In genomic region chr11:69936156-69936555, GRCm38 (mm10) we compare ENCODE assay signal across 9 mouse cellular contexts. TPM values are rescaled to one million over a fixed set of nuclear protein-coding genes. Genes with fewer than 3 reads are reported as not detected.
A peak's percentile ranks its signal among the peaks of the same experiment; 100 is the strongest.
DNase-seq lines count a peak whose midpoint lies in the region; ATAC-seq and TF ChIP-seq lines count a peak whose summit lies in the region.
"Had no signal": no experiment of that assay in that cellular context is flagged by ENCODE, and none has a peak within 500 bp of the region (broad histone marks: within the 10 kb centered on the region; RNA-seq: fewer than 3 reads in every experiment).

No protein-coding gene starts in this region.

- H3K27ac ChIP-seq in heart, adult 2 months = peak overlapping the region; percentile 71
- no peak overlapping the region for H3K27ac ChIP-seq in bone marrow macrophage, adult 2 months (ENCODE audit: insufficient read depth, low read depth, low read length)
- H3K27ac ChIP-seq in hindbrain, embryonic 14.5 days = no peak overlapping the region
- no peak overlapping the region for H3K27ac ChIP-seq in liver, embryonic 13.5 days
- H3K27ac ChIP-seq in stomach, postnatal 0 days (replicated peaks) = no peak overlapping the region; the same call in 1 of the 2 replicates

- no peaks in the 10 kb centered on the region for H3K9me3 ChIP-seq in hindbrain, embryonic 14.5 days (ENCODE audit: control insufficient read depth, low read length)
- H3K9me3 ChIP-seq in liver, embryonic 13.5 days (replicated peaks) = no peaks in the 10 kb centered on the region
- H3K9me3 ChIP-seq in stomach, postnatal 0 days (ENCODE audit: control insufficient read depth, low read length) = no peaks in the 10 kb centered on the region

- peak overlapping the region; percentile 81 for H3K9ac ChIP-seq in heart, adult 2 months (ENCODE audit: low read depth, low read length)
- H3K9ac ChIP-seq in hindbrain, embryonic 14.5 days = peak overlapping the region; percentile 63
- H3K9ac ChIP-seq in liver, embryonic 13.5 days = peak overlapping the region; percentile 66
- H3K9ac ChIP-seq in stomach, postnatal 0 days (ENCODE audit: low read length) = peak overlapping the region; percentile 62

- H3K4me2 ChIP-seq in hindbrain, embryonic 14.5 days (replicated peaks) = peak overlapping the region; percentile 99
- H3K4me2 ChIP-seq in liver, embryonic 13.5 days = peak overlapping the region; percentile 88
- H3K4me2 ChIP-seq in stomach, postnatal 0 days (replicated peaks; ENCODE audit: low read depth) = peak overlapping the region; percentile 89

- peak overlapping the region; percentile 50 for H3K4me3 ChIP-seq in heart, adult 2 months
- peak overlapping the region; percentile 30; the same call in 1 of the 2 replicates for H3K4me3 ChIP-seq in bone marrow macrophage, adult 2 months (ENCODE audit: insufficient read depth, low read length)
- H3K4me3 ChIP-seq in hindbrain, embryonic 14.5 days (replicated peaks; ENCODE audit: low read length) = peak overlapping the region; percentile 61
- H3K4me3 ChIP-seq in liver, embryonic 13.5 days (replicated peaks) = peak overlapping the region; percentile 62
- peak overlapping the region; percentile 44 for H3K4me3 ChIP-seq in stomach, postnatal 0 days (ENCODE audit: low read depth, low read length)

- peaks cover 11% of the 10 kb centered on the region for H3K4me1 ChIP-seq in heart, adult 2 months (ENCODE audit: control insufficient read depth, insufficient read depth, low read length)
- H3K4me1 ChIP-seq in bone marrow macrophage, adult 2 months (ENCODE audit: control insufficient read depth, insufficient read depth, low read length) = peaks cover 10% of the 10 kb centered on the region
- H3K4me1 ChIP-seq in hindbrain, embryonic 14.5 days (replicated peaks; ENCODE audit: control insufficient read depth, insufficient read depth, low read length) = no peaks in the 10 kb centered on the region; the same call in 1 of the 2 replicates
- peaks cover 35% of the 10 kb centered on the region for H3K4me1 ChIP-seq in liver, embryonic 13.5 days (replicated peaks)
- H3K4me1 ChIP-seq in stomach, postnatal 0 days (replicated peaks; ENCODE audit: control insufficient read depth, insufficient read depth) = peaks cover 6% of the 10 kb centered on the region

- TF ChIP-seq POLR2A in heart, adult 2 months (IDR thresholded peaks at IDR 0.05; ENCODE audit: insufficient read depth, low read depth, low read length) = no peak
- no peak for TF ChIP-seq POLR2A in bone marrow macrophage, adult 2 months (IDR thresholded peaks at IDR 0.05; ENCODE audit: borderline replicate concordance, low read depth, low read length)

- no peak for ATAC-seq in hindbrain, embryonic 14.5 days (ENCODE audit: low FRiP score)
- no peak for ATAC-seq in liver, embryonic 13.5 days (ENCODE audit: low read depth)
- ATAC-seq in stomach, postnatal 0 days (ENCODE audit: low FRiP score, low TSS enrichment) = 0 out of 2 replicates have a peak, but pooled peaks have one; percentile 3

- H3K27me3 ChIP-seq in heart, adult 2 months (ENCODE audit: control insufficient read depth, insufficient read depth, low read length) = no peaks in the 10 kb centered on the region
- peaks cover 36% of the 10 kb centered on the region for H3K27me3 ChIP-seq in hindbrain, embryonic 14.5 days (ENCODE audit: control insufficient read depth, insufficient read depth, low read length)
- peaks cover 70% of the 10 kb centered on the region for H3K27me3 ChIP-seq in liver, embryonic 13.5 days
- no peaks in the 10 kb centered on the region for H3K27me3 ChIP-seq in stomach, postnatal 0 days (ENCODE audit: control insufficient read depth, insufficient read depth, low read length)

- DNase-seq in heart, adult 2 months = peak in 1 of 2 experiments; percentile 40
- no peak for DNase-seq in heart, adult 8-10 months (ENCODE audit: low spot score)
- DNase-seq in hindbrain, embryonic 14.5 days (ENCODE audit: low spot score) = no peak
- DNase-seq in liver, embryonic 13.5 days = no peak
- peak; percentile 77 for DNase-seq in stomach, postnatal 0 days (ENCODE audit: low spot score)
- no peak for DNase-seq in gastrocnemius, postnatal 14 days
- DNase-seq in retina, postnatal 1 day = no peak

- no peaks in the 10 kb centered on the region for H3K36me3 ChIP-seq in heart, adult 2 months (ENCODE audit: control insufficient read depth, insufficient read depth, low read length)
- no peaks in the 10 kb centered on the region for H3K36me3 ChIP-seq in hindbrain, embryonic 14.5 days (replicated peaks; ENCODE audit: control insufficient read depth, insufficient read depth)
- H3K36me3 ChIP-seq in liver, embryonic 13.5 days = no peaks in the 10 kb centered on the region
- no peaks in the 10 kb centered on the region for H3K36me3 ChIP-seq in stomach, postnatal 0 days (ENCODE audit: control insufficient read depth, insufficient read depth, low read length)

- intact Hi-C loops in heart, adult 2 months (cut with DNase I) = no loop called here
- intact Hi-C loops in gastrocnemius, postnatal 14 days (cut with DNase I; ENCODE audit: low total_unique reads) = loop anchor here (10.0 kb wide), 1 partner anchor 69 kb away; the partner anchor contains the start of gene Dvl2

- H3K79me2 ChIP-seq in heart, adult 2 months (replicated peaks; ENCODE audit: control insufficient read depth, insufficient read depth, low read length) = no peaks in the 10 kb centered on the region

- TF ChIP-seq EP300 in heart, adult 2 months (IDR thresholded peaks at IDR 0.05; ENCODE audit: insufficient read depth, low read depth, low read length) = no peak
- no peak for TF ChIP-seq EP300 in stomach, postnatal 0 days (optimal IDR thresholded peaks at IDR 0.05)

- TF ChIP-seq CTCF in heart, adult 2 months (IDR thresholded peaks at IDR 0.05) = no peak
- TF ChIP-seq CTCF in bone marrow macrophage, adult 2 months (IDR thresholded peaks at IDR 0.05; ENCODE audit: low read depth, low read length) = no peak
- TF ChIP-seq CTCF in stomach, postnatal 0 days (IDR thresholded peaks at IDR 0.05; ENCODE audit: low read depth) = no peak

- 2% methylated on average over 30 of the region's 30 CpGs for WGBS in heart, adult 2 months
- WGBS in hindbrain, embryonic 14.5 days = 2% methylated on average over 28 of the region's 30 CpGs
- WGBS in liver, embryonic 13.5 days (ENCODE audit: insufficient replicate concordance) = 5% methylated on average over 30 of the region's 30 CpGs
- 1% methylated on average over 28 of the region's 30 CpGs for WGBS in stomach, postnatal 0 days

RNA-seq across cellular contexts. Expression of gene Ybx2, which starts 0.6 kb away (rescaled TPM):
- total RNA-seq in heart, adult 2 months (2021) = 10 to 100 TPM; 16.7 to 22.6 TPM
- polyA plus RNA-seq in heart, adult 2 months (2012; rRNA removed) = 64.2 and 66.2 TPM in 2 replicates
- total RNA-seq in heart, adult 8-10 months (2022) = 10 to 100 TPM; 13.8 to 32.7 (median 24.3) TPM
- polyA plus RNA-seq in bone marrow macrophage, adult 2 months (2012; ENCODE audit: insufficient read depth, insufficient read length, missing spikeins) = not detected in 2 replicates
- polyA plus RNA-seq in hindbrain, embryonic 14.5 days (2014; fragmentation: Nextera tagmentation; extraction: Ambion mirVana) = 7.1 and 7.3 TPM in 2 replicates
- 0.28 and 0.30 TPM in 2 replicates for polyA plus RNA-seq in liver, embryonic 13.5 days (2015; fragmentation: Nextera tagmentation; extraction: Ambion mirVana)
- 1.4 and 1.7 TPM in 2 replicates for polyA plus RNA-seq in stomach, postnatal 0 days (2015; fragmentation: Nextera tagmentation; extraction: Ambion mirVana)
- total RNA-seq in gastrocnemius, postnatal 14 days (2021) = 1 to 10 TPM; 2.1 to 4.3 TPM

RNA-seq across cellular contexts. Expression of gene Slc2a4, which starts 11.8 kb away (rescaled TPM):
- 100 to 1,000 TPM; 363 to 456 TPM for total RNA-seq in heart, adult 2 months (2021)
- polyA plus RNA-seq in heart, adult 2 months (2012; rRNA removed) = 516 and 737 TPM in 2 replicates
- 100 to 1,000 TPM; 435 to 503 (median 470) TPM for total RNA-seq in heart, adult 8-10 months (2022)
- polyA plus RNA-seq in bone marrow macrophage, adult 2 months (2012; ENCODE audit: insufficient read depth, insufficient read length, missing spikeins) = not detected in 2 replicates
- polyA plus RNA-seq in hindbrain, embryonic 14.5 days (2014; fragmentation: Nextera tagmentation; extraction: Ambion mirVana) = 2.2 and 2.3 TPM in 2 replicates
- polyA plus RNA-seq in liver, embryonic 13.5 days (2015; fragmentation: Nextera tagmentation; extraction: Ambion mirVana) = 14.2 TPM in 2 replicates
- 36.4 and 40.5 TPM in 2 replicates for polyA plus RNA-seq in stomach, postnatal 0 days (2015; fragmentation: Nextera tagmentation; extraction: Ambion mirVana)
- 100 to 1,000 TPM; 158 to 236 TPM for total RNA-seq in gastrocnemius, postnatal 14 days (2021)
- total RNA-seq: hematopoietic stem cell, adult 5-6 weeks had no signal

RNA-seq across cellular contexts. Expression of gene Eif5a, which starts 14.4 kb away (rescaled TPM):
- 100 to 1,000 TPM; 397 to 444 TPM for total RNA-seq in heart, adult 2 months (2021)
- polyA plus RNA-seq in heart, adult 2 months (2012; rRNA removed) = 360 and 540 TPM in 2 replicates
- total RNA-seq in heart, adult 8-10 months (2022) = 100 to 1,000 TPM; 410 to 451 (median 437) TPM
- polyA plus RNA-seq in bone marrow macrophage, adult 2 months (2012; ENCODE audit: insufficient read depth, insufficient read length, missing spikeins) = 326 and 347 TPM in 2 replicates
- polyA plus RNA-seq in hindbrain, embryonic 14.5 days (2014; fragmentation: Nextera tagmentation; extraction: Ambion mirVana) = 1,061 and 1,077 TPM in 2 replicates
- polyA plus RNA-seq in liver, embryonic 13.5 days (2015; fragmentation: Nextera tagmentation; extraction: Ambion mirVana) = 1,847 and 1,941 TPM in 2 replicates
- polyA plus RNA-seq in stomach, postnatal 0 days (2015; fragmentation: Nextera tagmentation; extraction: Ambion mirVana) = 1,169 and 1,205 TPM in 2 replicates
- 100 to 1,000 TPM; 567 to 637 TPM for total RNA-seq in gastrocnemius, postnatal 14 days (2021)

RNA-seq across cellular contexts. Expression of gene Gps2, which starts 22.5 kb away (rescaled TPM):
- total RNA-seq in heart, adult 2 months (2021) = 10 to 100 TPM; 27.2 to 28.4 TPM
- polyA plus RNA-seq in heart, adult 2 months (2012; rRNA removed) = 53.9 and 63.9 TPM in 2 replicates
- total RNA-seq in heart, adult 8-10 months (2022) = 10 to 100 TPM; 23.2 to 32.1 (median 27.7) TPM
- polyA plus RNA-seq in bone marrow macrophage, adult 2 months (2012; ENCODE audit: insufficient read depth, insufficient read length, missing spikeins) = 92.8 and 103 TPM in 2 replicates
- 50.4 and 56.5 TPM in 2 replicates for polyA plus RNA-seq in hindbrain, embryonic 14.5 days (2014; fragmentation: Nextera tagmentation; extraction: Ambion mirVana)
- 107 and 116 TPM in 2 replicates for polyA plus RNA-seq in liver, embryonic 13.5 days (2015; fragmentation: Nextera tagmentation; extraction: Ambion mirVana)
- 40.6 and 43.3 TPM in 2 replicates for polyA plus RNA-seq in stomach, postnatal 0 days (2015; fragmentation: Nextera tagmentation; extraction: Ambion mirVana)
- 10 to 100 TPM; 21.8 to 24.2 TPM for total RNA-seq in gastrocnemius, postnatal 14 days (2021)

RNA-seq across cellular contexts. Expression of gene Cldn7, which starts 28.4 kb away (rescaled TPM):
- total RNA-seq in heart, adult 2 months (2021) = not detected
- polyA plus RNA-seq in heart, adult 2 months (2012; rRNA removed) = 0.50 and 3.5 TPM in 2 replicates
- total RNA-seq in heart, adult 8-10 months (2022) = 1 to 10 TPM in 1 of 4 experiments, not detected in 3; 1.1 TPM
- not detected in 2 replicates for polyA plus RNA-seq in bone marrow macrophage, adult 2 months (2012; ENCODE audit: insufficient read depth, insufficient read length, missing spikeins)
- 0.32 and 0.47 TPM in 2 replicates for polyA plus RNA-seq in hindbrain, embryonic 14.5 days (2014; fragmentation: Nextera tagmentation; extraction: Ambion mirVana)
- polyA plus RNA-seq in liver, embryonic 13.5 days (2015; fragmentation: Nextera tagmentation; extraction: Ambion mirVana) = 2.4 and 4.2 TPM in 2 replicates
- 119 and 125 TPM in 2 replicates for polyA plus RNA-seq in stomach, postnatal 0 days (2015; fragmentation: Nextera tagmentation; extraction: Ambion mirVana)
- total RNA-seq in gastrocnemius, postnatal 14 days (2021) = under 1 TPM in 1 of 2 experiments, not detected in 1; 0.72 TPM

Comparison
In these comparisons a context has a peak if more than half of its experiments do, and no peak if none do; other contexts are left out.
1. RNA of gene Slc2a4, which starts 11.8 kb away (polyA plus RNA-seq): 516 to 737 TPM in heart, adult 2 months; 36.4 to 40.5 TPM in stomach, postnatal 0 days, 14.2 TPM in liver, embryonic 13.5 days, 2.2 to 2.3 TPM in hindbrain, embryonic 14.5 days and not detected in bone marrow macrophage, adult 2 months; every median in the first group is over 10 times any median in the second.
2. Peak in every context shown above with its lines, with median percentiles within 50 percentile points of each other: H3K4me3 ChIP-seq, H3K9ac ChIP-seq and H3K4me2 ChIP-seq.